Mouse (Mus musculus) CD4-positive helper T cell, adult 2 months (primary cell): Measurements from ENCODE around the gene Acaa1a.
A peak's percentile ranks its signal among the peaks of the same experiment; 100 is the strongest.
"Not testable (repeated sequence)": the region's sequence is repeated elsewhere in the genome, so short reads cannot be mapped to it uniquely, and the experiment has no call there.

ENCODE experiments used
- DNase-seq: peaks from one replicate; pipeline ENCODE4 v3.0.0-alpha.2; 2012; ENCODE audit warnings: low read depth, missing footprints, low spot score

Acaa1a gene

DNA sequence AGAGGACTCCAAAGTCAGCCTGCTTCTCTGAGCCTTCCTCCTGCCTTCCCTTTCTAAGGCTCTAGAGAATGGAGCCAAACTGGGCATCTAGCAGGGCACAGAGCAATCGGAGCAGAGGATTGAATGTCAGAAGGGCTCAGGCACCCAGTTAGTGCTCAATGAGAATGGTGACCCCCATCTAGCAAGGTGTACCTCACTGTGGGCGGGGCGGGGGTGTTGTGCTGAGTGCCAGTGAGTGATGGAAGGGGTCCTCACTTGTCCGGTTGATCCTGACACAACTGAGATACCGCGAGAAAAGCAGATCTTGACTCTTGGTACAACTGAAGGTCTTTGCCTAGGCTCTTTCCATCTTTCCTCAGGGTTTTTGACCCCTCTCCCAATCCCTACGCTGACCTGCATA, 370 bp upstream of the Acaa1a start:
- DNase-seq: no peak

GRCm38 (mm10) chr9:119340212-119340580, 720 bp downstream of the Acaa1a start:
- no peak for DNase-seq

GRCm38 (mm10) chr9:119340909-119341816, 1.7 kb downstream of the Acaa1a start, which contains the start of gene Myd88:
Gene Myd88 (minus strand): TSS chr9:119341411.
- peak; percentile 98 for DNase-seq

DNA sequence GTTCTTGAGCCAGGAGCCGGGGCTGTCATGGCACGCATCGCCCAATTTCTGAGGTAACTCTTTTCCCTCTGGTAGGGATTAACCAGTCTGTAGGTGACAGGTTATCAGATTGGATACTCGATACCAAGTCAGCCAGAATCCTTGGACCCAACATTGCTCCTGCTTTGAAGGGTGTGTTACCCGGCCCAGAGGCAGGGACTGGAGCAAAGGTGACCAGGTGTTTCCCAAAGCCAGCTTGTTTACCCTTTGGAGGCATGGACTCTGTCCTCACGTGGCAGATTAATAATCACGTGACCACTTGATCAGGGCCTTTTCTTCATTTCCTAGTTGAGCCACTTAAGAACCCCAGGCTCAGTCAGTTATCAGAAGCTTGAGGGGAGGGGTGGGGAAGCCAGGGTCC, 3.3 kb downstream of the Acaa1a start:
- no peak for DNase-seq

GRCm38 (mm10) chr9:119346376-119346775, 6.9 kb downstream of the Acaa1a start:
- no peak for DNase-seq

DNA sequence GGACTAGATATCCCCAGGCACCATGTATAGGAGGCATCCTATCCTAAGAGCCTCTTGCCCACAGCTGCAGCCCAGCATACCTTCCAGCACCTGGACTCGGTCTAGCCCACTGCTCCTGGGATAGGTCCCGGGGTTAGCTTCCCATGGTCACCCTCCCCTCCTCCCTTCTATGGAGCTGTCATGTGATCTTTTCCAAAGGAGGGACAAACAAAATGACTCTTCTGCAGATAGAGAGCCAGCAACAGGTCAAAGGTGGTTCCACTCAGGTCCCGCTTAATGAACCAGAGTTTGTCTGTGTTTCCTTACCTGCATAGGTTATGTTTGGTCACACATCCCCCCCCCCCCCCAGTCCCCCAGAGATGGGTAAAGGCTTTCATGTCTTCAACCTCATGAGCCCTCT, 11.1 kb downstream of the Acaa1a start:
- no peak for DNase-seq

DNA sequence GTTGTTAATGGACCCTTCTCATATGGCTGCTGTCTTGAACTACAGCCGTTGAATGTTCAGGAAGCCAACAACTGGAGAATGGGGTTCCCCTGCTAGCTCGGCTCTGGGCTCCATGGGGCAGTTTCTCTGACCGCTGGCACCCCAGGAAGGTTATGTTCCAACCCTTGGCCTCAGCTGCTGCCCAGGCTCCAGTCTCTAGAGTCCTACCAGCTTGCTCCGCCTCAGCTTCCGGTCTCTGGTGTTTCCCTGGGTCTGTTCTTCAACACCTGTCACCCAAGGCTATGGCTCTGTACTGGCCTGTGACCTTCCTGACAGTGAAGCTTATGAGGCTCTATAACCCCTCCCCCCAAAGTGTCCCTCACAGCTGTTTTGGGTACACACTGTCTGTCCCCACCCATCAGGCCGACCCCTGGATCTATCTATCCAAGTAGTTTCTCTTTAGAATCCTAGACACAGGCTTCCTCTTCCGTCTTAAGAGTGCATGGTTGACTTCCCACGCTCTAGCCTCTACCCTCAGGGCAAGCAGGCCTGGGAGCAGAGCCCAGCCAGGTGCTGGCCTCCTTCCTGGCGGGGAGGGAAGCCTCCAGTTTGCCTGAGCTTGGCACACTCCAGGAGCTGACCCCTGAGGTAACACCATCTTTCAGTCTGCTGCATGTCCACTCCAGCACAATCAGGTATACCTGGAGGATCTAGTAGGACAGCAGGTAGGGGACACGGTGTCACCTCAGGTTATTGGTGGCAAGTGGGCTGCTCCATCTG, 11.7 kb downstream of the Acaa1a start:
- DNase-seq: no peak

DNA sequence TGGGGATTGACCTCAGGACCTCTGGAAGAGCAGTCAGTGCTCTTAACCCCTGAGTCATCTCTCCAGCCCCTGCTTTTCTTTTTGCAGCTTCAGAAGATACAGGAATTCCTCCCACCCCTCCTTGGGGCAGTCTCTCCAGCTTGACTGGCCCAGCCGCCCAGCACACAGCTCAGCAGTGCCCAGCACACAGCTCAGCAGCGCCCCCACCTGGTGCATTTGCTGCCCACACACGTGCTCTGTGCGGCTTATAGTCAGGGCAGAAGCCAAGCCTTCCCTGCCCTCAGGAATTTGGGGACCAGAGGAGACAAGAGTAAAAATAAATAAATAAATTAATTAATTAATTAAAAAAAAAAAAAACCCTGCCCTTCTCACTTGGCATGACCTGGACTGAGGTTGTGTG, 12.6 kb downstream of the Acaa1a start:
- peak; percentile 69 for DNase-seq

DNA sequence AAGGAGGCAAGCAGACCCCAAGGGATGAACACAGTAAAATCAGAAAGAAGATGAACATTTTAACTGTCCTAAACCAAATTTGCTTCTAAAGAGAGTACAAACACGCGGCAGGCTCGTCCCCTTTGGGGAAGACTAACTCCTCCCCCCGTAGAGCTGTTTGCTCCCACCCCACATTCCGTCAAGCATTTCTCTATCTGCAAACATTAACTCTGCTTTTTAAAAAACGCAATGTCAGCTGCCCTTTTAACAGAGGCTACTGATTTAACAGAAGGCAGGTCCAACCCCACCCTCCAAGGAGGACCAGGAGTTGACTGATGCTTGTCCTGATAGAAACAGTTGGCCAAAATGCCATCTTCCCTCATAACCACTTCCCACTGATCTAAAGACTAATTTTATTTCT, 14.4 kb downstream of the Acaa1a start:
- DNase-seq: no peak

GRCm38 (mm10) chr9:119355943-119356342, 16.5 kb downstream of the Acaa1a start:
- no peak for DNase-seq

GRCm38 (mm10) chr9:119357331-119358057, 18.0 kb downstream of the Acaa1a start, which contains the start of gene Xylb:
Gene Xylb (plus strand): TSS chr9:119357381.
- peak; percentile 76 for DNase-seq

DNA sequence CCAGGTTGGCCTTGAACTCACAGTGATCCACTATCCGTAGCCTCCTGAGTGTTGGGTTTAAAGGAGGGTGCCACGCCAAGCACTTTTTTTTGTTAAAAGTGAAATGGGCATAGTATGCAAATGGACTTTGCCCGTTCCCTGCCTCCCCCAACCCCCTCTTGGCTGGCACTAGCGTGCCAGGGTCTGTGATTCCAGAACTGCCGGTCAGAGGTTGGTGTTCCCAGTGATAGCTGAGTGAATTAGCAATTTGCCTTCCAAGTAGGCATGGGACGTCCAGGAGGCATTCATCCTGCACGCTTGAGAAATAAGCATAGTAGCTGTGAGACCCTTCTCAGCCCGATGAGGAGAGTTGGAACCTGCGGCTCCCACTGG, 18.6 kb downstream of the Acaa1a start:
- DNase-seq: no peak

DNA sequence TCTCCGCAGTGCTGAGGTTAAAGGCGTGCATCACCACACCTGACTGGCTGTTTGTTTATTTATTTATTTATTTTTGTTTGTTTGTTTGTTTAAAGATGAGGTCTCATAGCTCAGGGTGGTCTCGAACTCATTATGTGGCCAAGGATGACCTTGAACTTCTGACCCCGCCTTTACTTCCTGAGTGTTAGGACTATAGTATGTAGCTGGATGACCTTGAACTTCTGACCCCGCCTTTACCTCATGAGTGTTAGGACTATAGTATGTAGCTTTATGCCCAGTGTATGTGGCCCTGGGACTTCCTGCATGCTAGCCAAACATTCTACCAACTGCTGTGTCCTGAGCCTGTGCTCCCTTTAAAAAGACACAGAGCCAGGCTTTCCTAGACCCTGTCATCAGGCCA, 21.9 kb downstream of the Acaa1a start:
- DNase-seq: no peak

DNA sequence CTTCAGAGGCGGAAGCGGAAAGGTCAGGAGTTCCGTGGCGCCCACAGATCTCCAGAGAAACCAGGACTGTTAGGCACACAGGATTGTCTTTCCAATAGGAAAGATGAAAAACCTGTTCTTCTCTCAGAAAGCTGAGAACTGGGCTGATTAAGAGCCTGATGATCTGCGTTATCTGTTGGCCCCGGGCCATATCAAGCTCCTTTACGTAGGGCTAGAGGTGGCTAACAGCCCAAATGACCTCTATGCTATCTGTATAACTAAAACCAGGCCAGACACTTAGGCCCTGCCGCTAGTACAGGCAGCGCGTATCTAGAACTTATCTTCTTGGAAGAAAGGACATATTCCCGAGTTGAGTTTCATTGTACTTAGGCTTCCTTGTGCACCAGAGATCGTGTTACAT, 23.8 kb downstream of the Acaa1a start:
- no peak for DNase-seq

DNA sequence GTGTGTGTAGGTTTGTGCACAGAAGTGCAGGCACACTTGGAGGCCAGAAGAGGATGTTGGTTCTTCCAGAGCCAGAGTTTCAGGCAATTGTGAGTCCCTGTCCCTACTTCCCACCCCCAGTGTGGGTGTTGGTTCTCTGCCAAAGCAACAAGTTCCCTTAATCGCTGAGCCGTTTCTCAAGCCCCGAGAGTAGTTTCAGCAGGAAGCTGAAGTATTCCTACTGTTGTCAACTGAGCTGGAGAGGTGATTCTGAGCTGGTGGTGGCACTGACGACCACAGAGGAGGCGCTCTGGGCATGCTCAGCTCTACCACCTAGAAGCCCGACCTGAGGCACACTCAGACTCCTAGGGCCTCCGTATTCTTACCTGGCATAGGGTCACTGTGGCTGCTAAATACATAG, 25.8 kb downstream of the Acaa1a start, which contains the start of gene Slc22a14:
Gene Slc22a14, minus strand, starts transcription at position 270 of the 400 bp plus-strand sequence.
- no peak for DNase-seq

- no peak for DNase-seq
Measured at GRCm38 (mm10) chr9:119368367-119368766, 28.9 kb downstream of the Acaa1a start.

GRCm38 (mm10) chr9:119370770-119371169, 31.3 kb downstream of the Acaa1a start:
- DNase-seq: not testable (repeated sequence)

GRCm38 (mm10) chr9:119371251-119371650, 31.8 kb downstream of the Acaa1a start:
- no peak for DNase-seq

- no peak for DNase-seq
Measured at GRCm38 (mm10) chr9:119375008-119375407, 35.5 kb downstream of the Acaa1a start.

DNA sequence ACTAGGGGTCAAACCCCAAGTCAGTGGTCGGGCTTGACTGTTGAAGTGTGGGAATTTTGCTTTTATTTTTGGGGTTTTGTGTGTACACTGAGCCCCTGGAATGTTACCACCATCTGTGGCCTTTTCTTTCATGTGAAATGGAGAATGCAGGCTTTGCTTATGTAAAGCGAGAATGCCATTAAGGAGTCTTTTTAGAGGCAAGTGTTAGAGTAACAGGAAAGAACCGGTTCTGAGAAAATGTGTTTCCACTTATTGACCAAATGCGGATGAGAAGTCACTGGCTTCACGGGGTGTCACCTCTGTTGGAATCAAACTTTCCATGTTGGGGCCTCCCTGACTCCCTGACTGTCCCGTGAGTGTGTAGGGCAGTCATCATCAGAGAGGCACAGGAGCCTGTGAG, 36.1 kb downstream of the Acaa1a start:
- DNase-seq: no peak

- no peak for DNase-seq
Measured at GRCm38 (mm10) chr9:119378231-119378630, 38.8 kb downstream of the Acaa1a start.

- DNase-seq: no peak
Measured at GRCm38 (mm10) chr9:119382603-119383002, 43.1 kb downstream of the Acaa1a start.
